Mouse (Mus musculus) c-Kit-positive CD71-negative TER-119-negative erythroid progenitor cells, embryonic 14.5 days (primary cell): Measurements from ENCODE around the gene 6430531B16Rik.

ENCODE experiments used
- DNase-seq: peaks from one replicate; pipeline ENCODE4 v3.0.0-alpha.2; 2013; ENCODE audit warnings: low read depth

The 6430531B16Rik gene

DNA sequence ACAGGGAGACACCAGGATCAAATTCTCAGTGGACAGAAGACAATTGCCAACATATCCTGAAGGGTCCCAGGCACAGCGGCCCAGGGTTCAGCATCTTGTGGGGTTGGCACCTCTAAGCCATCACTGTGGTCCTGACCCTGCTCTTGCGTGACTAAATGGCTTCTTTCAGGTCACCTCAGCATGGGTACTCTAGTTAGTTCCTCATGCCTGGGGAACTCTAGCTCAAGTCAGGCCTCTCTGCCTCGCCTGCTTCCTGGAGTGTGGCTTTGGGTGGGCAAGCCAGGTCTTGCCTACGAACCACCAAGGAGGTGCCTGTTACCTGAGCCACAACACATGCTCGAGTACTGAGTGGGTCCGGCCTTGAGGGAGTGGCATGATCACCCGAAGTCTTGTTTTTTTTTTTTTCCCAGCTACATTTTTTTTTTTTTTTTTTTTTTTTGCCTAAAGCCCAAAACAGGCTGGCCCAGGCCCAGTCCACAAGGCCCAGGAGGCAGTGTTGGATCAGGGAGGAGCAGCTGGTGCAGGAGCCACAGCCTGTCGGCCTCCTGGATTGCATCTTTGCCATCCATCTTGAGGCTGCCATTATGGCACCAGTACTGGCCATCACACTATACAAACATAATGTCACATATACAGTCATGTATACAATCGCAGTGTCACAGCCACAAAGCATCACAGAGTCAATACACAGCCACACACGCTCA, 8.2 kb downstream of the 6430531B16Rik start:
- no peak for DNase-seq

DNA sequence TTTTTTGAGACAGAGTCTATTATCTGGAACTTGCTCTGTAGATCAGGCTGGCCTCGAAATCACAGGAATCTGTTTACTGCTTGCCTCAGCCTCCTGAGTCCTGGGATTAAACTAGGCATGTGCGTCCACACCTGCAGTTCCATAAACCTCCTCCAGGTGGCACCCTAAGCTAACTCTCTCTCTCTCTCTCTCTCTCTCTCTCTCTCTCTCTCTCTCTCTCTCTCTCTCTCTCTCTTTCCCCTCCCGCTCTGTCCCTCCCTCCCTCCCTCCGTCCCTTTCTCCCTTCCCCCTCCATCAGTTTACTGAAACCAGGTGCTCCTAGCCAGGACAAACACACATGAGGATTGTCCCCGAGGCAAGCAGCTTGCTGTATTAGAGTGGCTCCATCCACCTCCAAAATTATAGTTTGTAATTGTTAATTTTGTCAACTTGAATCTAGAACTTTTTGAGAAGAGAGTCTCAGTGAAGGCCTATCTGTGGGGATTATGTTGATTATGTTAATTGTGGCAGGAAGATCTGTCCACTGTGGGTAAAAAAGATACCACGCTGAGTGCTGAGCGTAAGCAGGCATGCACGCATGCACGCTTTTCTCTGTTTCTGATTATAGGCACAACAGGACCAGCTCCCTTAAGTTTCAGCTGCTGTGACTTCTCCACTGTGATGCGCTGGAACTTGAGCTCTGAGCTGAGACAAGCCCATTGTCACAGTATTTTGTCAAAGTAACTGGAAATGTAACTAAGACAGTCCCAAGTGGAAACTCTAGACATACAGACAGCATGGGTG, 9.0 kb downstream of the 6430531B16Rik start:
- DNase-seq, result no peak

DNA sequence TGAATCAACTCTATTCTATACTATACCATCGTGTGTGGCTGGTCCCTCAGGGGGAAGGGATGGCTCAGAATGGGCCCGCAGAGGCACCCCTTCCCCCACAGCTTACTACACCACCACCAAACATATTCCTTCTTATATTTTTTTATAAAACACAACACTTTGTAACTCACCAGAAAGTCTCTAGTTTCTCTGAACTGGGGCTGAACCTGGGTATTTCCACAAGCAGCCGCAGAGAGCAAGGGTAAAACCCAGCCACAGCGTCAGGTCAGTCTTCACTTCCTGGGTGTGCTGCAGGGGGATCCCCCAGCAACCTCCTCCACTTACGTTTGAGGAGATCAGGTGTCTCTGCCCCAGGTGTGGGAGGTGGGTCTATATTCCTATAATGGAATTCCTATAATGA, 10.1 kb downstream of the 6430531B16Rik start:
- no peak for DNase-seq

GRCm38 (mm10) chr7:139967175-139967574, 11.4 kb downstream of the 6430531B16Rik start:
- DNase-seq, result no peak

GRCm38 (mm10) chr7:139963814-139964213, 14.7 kb downstream of the 6430531B16Rik start:
- no peak for DNase-seq

DNA sequence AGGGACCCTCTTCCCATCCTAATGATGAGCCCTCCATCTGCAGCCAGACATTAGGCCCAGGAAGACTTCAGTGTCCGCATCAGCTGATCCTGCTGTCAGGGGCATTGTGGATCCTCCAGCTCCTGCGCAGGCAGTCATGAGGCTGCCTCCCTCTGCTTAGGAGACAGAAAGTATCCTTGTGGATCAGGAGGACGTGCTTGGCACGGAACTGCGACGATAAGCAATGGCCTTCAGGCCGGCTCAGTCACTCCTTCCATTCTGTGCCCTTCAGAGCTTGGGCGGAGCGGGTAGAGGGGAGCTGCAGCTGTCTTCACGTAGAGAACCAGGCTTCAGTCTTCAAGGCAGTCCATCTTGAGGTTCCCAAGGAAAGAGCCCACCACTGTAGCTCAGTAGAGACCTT, 17.4 kb downstream of the 6430531B16Rik start:
- DNase-seq, result no peak

- no peak for DNase-seq
Observed at GRCm38 (mm10) chr7:139957958-139958357, 20.6 kb downstream of the 6430531B16Rik start.

- no peak for DNase-seq
Observed at GRCm38 (mm10) chr7:139957437-139957836, 21.1 kb downstream of the 6430531B16Rik start.

- DNase-seq, result no peak
Observed at GRCm38 (mm10) chr7:139956658-139957057, 21.9 kb downstream of the 6430531B16Rik start.

DNA sequence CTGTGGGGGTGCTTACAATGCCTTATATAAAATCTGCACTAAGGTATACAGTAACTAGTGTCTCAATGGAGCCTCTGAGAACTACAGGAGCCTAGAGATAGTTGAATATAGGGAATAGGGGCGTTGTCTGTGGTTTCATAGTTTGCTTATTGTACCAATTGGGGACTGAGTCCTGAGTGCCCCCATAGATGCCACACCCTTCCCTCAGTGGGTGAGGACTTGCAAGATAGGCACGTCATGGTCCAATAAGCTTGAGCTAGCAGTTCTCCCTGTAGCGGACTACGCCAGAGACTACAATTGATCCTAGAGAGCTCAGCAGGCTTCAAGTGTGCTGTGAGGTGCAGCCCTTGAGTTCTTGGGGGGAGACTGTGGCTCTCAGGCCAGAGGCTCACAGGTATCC, 23.1 kb downstream of the 6430531B16Rik start:
- DNase-seq, result no peak

DNA sequence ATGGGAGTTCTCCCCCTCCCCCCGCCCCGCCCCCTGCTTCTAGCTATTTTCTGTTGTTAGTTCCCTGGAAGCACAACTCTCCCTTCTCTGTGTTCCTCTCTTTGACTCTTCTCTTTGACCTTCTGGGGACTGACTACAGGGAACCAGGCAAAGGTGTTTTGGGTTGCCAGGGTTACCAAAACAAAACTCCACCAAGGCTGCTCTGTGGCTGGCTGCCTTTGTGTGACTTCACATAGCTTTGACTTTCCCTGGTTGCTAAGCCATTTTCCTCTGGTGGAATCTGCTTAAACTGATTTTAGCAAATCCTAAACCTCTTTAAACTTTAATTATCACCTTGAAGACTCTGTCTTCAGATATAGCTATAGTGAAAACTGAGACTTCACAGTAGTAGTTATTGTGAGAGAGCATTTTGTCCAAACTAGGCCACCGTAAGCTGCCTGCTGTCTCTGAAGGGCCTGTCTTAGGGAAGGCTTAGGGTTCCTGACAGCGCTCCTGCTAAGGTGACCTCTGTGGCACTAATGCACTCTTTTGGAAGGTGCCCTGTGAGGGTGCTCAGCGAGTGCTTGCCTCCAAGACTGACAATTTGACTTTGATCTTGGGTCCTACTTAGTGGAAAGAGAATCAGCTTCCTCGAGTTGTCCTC, 26.4 kb downstream of the 6430531B16Rik start:
- DNase-seq, result no peak

GRCm38 (mm10) chr7:139951079-139951478, 27.5 kb downstream of the 6430531B16Rik start:
- DNase-seq, result no peak

- no peak for DNase-seq
Observed at GRCm38 (mm10) chr7:139950283-139950971, 28.1 kb downstream of the 6430531B16Rik start.

- DNase-seq, result no peak
Observed at GRCm38 (mm10) chr7:139949893-139950282, 28.7 kb downstream of the 6430531B16Rik start.

DNA sequence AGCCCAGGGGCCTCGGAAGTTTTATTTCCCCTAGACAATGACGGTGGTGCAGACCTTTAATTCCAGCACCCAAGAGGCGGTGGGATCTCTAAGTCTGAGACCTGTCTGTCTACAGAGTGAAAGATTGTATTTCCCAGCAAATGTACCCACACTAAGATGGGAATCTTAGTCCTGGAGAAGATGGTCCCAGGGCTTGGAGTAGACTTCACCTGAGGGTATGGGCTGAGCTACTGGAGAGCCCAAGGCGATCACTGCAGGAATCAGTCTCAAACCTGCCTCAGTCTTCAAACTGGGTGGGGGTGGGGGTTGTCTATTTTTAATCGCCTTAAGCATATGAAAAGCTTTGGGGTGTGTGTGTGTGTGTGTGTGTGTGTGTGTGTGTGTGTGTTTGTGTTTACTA, 32.5 kb downstream of the 6430531B16Rik start:
- no peak for DNase-seq

DNA sequence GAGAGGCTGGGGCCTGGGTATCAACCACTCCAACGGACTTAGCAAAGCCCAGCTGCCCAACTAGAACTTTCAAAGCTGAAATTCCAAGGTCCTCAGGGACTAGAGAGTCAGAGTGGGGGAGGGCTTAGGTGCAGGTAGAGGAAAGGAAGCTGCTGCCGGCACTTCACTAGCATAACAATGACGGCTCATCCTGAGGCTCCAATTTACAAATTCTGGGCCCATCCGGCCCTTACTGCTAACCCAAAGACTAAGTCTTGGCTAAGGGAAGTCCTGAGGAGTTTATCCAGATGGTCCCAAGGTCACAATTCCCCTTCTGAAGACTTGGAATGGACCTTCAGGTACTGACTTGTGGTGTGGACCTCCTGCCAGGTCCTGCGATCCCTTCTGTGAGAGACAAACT, 33.0 kb downstream of the 6430531B16Rik start:
- DNase-seq, result no peak

DNA sequence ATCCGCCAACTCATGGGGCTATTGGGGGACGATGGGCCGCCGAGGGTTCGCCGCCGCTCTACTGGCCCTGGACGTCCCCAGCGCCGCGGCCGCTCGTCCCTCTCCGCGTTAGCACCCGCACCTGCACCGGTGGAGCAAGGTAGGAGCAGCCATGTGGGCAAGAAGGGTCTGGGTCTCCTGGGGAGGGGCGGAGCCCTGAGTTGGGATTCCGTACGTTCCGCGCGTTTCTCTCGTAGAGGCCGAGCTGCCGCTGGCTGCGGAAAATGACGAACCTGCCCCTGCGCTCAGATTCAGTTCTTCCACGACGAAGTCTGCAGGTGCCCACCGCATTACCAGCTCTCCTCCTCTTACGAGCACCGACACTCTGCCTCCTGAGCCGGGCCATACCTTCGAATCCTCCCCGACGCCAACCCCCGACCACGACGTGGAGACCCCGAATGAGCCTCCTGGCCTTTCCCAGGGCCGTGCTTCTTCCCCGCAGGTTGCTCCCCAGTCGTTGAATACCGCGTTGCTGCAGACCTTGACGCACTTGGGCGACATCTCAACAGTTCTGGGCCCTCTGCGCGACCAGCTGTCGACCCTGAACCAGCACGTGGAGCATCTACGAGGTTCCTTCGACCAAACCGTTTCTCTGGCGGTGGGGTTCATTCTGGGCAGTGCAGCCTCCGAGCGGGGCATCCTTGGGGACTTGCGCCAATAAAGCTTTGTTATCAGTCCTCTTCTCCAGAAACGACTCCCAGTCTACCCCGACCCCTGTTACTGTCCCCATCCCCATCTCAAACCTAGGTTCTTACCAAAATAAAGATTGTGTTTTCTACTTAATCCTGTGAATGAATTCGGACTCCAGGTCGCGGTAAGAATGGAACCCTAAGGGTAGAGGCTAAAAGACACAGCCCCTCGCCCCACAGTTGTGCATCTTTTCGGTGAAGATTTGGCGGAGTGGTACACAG, 34.0 kb downstream of the 6430531B16Rik start:
- no peak for DNase-seq

DNA sequence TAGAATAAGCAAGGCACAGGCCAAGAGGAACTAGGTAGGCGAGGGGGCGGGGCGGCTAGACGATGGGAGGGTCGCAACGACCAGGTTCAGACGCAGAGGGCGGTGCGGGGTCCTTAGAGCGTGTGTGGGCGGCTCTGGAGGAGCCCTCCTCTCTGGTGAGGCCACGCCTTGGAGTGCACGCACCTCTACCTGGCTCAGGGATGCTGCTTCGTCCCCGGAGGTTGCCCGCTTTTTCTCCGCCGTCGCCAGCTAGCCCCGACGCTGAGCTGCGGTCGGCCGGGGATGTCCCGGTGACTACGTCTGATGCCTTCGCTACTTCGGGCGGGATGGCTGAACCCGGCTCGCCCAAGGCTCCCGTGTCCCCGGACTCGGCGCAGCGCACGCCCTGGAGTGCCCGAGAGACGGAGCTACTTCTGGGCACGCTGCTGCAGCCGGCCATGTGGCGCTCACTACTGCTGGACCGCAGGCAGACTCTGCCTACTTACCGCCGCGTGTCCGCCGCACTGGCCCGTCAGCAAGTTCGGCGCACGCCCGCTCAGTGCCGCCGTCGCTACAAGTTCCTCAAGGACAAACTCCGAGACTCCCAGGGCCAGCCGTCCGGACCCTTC, 34.8 kb downstream of the 6430531B16Rik start, which contains the start of gene Utf1:
Gene Utf1, plus strand, starts transcription at position 116 of the 608 bp plus-strand sequence.
- no peak for DNase-seq

DNA sequence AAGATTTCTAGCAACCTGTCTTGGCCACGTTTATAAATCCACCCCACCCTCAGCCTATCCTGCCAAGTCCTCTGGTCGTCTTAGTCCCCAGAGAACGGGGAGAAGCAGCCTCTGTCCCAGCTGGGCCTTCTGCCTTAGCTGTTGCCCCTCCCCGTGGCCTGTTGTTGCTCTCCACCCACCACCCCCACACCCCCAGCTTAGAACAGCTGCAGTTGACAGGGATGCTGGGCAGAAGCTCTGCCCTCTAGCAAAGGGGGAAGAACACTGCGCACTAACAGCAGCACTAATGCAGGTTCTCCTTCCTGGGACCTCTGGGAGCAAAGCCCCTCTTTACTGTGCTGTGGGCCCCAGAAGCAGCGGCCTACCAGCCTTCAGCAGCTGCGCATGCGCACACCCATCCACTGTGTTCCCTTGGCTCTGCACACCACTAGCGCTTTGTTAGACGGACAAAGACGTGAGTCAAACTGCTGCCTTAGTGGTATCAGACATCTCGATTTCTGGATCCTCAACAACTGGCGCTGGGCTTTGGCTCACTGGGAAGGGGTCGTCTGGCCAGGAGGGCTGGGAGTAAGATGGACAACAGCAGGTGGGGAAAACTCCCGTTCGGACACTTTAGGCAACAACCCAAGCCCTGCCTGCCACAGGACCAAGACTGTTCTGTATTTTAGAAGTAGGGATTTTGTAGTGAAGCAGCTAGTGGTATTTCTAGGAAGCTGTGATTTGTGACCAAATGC, 37.9 kb downstream of the 6430531B16Rik start:
- DNase-seq, result no peak

DNA sequence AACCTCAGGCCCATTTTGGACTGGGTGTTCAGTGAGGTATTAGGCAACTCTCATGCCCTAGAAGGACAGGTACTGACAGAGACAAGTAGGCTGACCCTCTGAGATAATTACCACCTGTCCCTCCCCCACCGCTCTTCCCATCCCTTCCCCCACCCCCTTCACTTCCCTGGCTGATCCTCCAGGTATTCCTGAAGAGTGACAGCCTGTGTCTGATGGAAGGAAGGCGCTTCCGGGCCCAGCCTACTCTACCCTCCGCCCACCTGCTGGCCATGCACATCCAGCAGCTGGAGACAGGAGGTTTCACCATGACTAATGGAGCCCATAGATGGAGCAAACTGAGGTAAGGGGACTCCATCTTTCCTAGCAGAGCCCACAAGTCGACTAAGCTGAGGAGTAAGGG, 40.7 kb downstream of the 6430531B16Rik start:
- no peak for DNase-seq
